Mouse (Mus musculus) hindbrain, embryonic 14.5 days (tissue): Measurements from ENCODE around the gene Hist1h4m. TPM values are rescaled to one million over a fixed set of nuclear protein-coding genes. Genes with fewer than 3 reads are reported as not detected.
"Not testable (repeated sequence)": the region's sequence is repeated elsewhere in the genome, so short reads cannot be mapped to it uniquely, and the experiment has no call there.

Source experiments
- ATAC-seq: fragments of 200-750 bp; cut with Nextera tagmentation; 2 replicates; pipeline ENCODE4 v1.8.0; 2017; ENCODE audit warnings: moderate number of reproducible peaks, mild to moderate bottlenecking, moderate TSS enrichment, moderate library complexity; ENCODE audit not compliant: low FRiP score
- DNase-seq: peaks from one replicate; pipeline ENCODE4 v3.0.0-alpha.2; 2015; ENCODE audit warnings: low spot score
- H3K27ac ChIP-seq: fragments of 300-500 bp; sonication (generic); 2 replicates; pipeline ENCODE4 v1.5.1; 2014; ENCODE audit warnings: mild to moderate bottlenecking, moderate library complexity
- H3K27me3 ChIP-seq: fragments of 300-500 bp; sonication (generic); 2 replicates; pipeline ENCODE4 v1.6.1; 2014; ENCODE audit warnings: mild to moderate bottlenecking, low read length, mixed read lengths; ENCODE audit not compliant: control insufficient read depth, insufficient read depth
- H3K36me3 ChIP-seq: fragments of 300-500 bp; sonication (generic); replicated peaks from 2 replicates; pipeline ENCODE4 v1.6.1; 2014; ENCODE audit not compliant: control insufficient read depth, insufficient read depth
- H3K4me1 ChIP-seq: fragments of 300-500 bp; sonication (generic); replicated peaks from 2 replicates; pipeline ENCODE4 v1.6.1; 2014; ENCODE audit warnings: antibody characterized with exemption, low read length, mixed read lengths; ENCODE audit not compliant: control insufficient read depth, insufficient read depth
- H3K4me2 ChIP-seq: fragments of 300-500 bp; sonication (generic); replicated peaks from 2 replicates; pipeline ENCODE4 v1.6.1; 2014; ENCODE audit warnings: mild to moderate bottlenecking, moderate library complexity
- H3K4me3 ChIP-seq: fragments of 300-500 bp; sonication (generic); replicated peaks from 2 replicates; pipeline ENCODE4 v1.5.1; 2014; ENCODE audit warnings: mild to moderate bottlenecking, low read length
- H3K9ac ChIP-seq: fragments of 300-500 bp; sonication (generic); 2 replicates; pipeline ENCODE4 v1.6.1; 2014
- H3K9me3 ChIP-seq: fragments of 300-500 bp; sonication (generic); 2 replicates; pipeline ENCODE4 v1.6.1; 2016; ENCODE audit warnings: low read length; ENCODE audit not compliant: control insufficient read depth
- WGBS: fragments of 180-500 bp; shearing (Covaris S2); extraction: QIAGEN DNeasy Blood & Tissue Kit; methylation state at CpG from one replicate; pipeline ENCODE4 v1.1.7; 2014; 5-methylcytosine and 5-hydroxymethylcytosine counted together
- polyA plus RNA-seq: library from polyadenylated mRNA; unstranded; fragments of >200 nt; fragmentation: Nextera tagmentation; extraction: Ambion mirVana; gene quantifications from 2 replicates; pipeline ENCODE4 v1.2.1, GENCODE M21; 2014

Hist1h4m gene
- polyA plus RNA-seq, 1 experiment from 2014 or later: not detected

DNA sequence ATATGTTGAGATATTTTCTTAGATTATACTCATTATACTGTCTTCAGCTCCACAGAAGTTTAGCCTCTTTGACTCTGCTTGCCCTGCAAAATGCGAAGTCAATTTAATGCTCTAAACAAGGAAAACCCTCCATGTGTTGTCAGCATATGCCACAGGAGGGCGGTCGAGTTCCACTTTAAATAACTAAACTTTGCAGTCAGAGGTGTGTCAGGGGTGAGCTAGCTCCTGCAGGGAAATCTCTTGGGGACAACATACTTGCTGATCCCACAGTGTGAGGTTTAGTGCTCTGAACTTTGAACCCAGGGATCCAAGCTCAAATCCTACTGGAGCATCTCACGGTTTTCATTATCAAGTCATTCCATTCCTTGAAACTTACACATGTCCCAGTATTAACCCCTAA, 29.0 kb downstream of the Hist1h4m start:
- not testable (repeated sequence) for H3K9me3 ChIP-seq, DNase-seq, H3K9ac ChIP-seq, H3K36me3 ChIP-seq, H3K27me3 ChIP-seq, H3K4me1 ChIP-seq, H3K4me3 ChIP-seq, H3K27ac ChIP-seq, H3K4me2 ChIP-seq
- ATAC-seq: peak; percentile 60; the same call in 1 of the 2 replicates
- no CpG with 5 or more reads among the region's 4 CpGs for WGBS

- not testable (repeated sequence) for DNase-seq, H3K27ac ChIP-seq, H3K36me3 ChIP-seq, ATAC-seq, H3K27me3 ChIP-seq, H3K9ac ChIP-seq, H3K4me3 ChIP-seq, H3K4me1 ChIP-seq, H3K9me3 ChIP-seq, H3K4me2 ChIP-seq
Observed at GRCm38 (mm10) chr13:21846356-21846755, 34.8 kb downstream of the Hist1h4m start.

GRCm38 (mm10) chr13:21847883-21848282, 36.3 kb downstream of the Hist1h4m start:
- H3K27ac ChIP-seq: no peak overlapping the region
- no peak overlapping the region for H3K4me2 ChIP-seq
- H3K4me3 ChIP-seq: no peak overlapping the region
- no peaks in the 10 kb centered on the region for H3K27me3 ChIP-seq
- H3K9ac ChIP-seq: no peak overlapping the region
- DNase-seq (no peak), ATAC-seq (no peak)
- WGBS: 16% methylated on average over 8 of the region's 8 CpGs
- H3K9me3 ChIP-seq: no peaks in the 10 kb centered on the region
- no peaks in the 10 kb centered on the region for H3K4me1 ChIP-seq
- H3K36me3 ChIP-seq: no peaks in the 10 kb centered on the region

- DNase-seq, H3K9ac ChIP-seq, H3K4me3 ChIP-seq, H3K27me3 ChIP-seq, H3K27ac ChIP-seq, H3K36me3 ChIP-seq, ATAC-seq, H3K4me2 ChIP-seq, H3K4me1 ChIP-seq, H3K9me3 ChIP-seq: not testable (repeated sequence)
- WGBS: 24% methylated on average over 1 of the region's 1 CpGs
Observed at GRCm38 (mm10) chr13:21850696-21851095, 39.1 kb downstream of the Hist1h4m start.

- Histone ChIP-seq H3K4me1 (no peaks in the 10 kb centered on the region), H3K27me3 (no peaks in the 10 kb centered on the region), H3K27ac (no peak overlapping the region), H3K36me3 (no peaks in the 10 kb centered on the region), H3K4me2 (no peak overlapping the region), H3K9me3 (no peaks in the 10 kb centered on the region), H3K4me3 (no peak overlapping the region), H3K9ac (no peak overlapping the region)
- no peak for DNase-seq
- 72% methylated on average over 3 of the region's 3 CpGs for WGBS
- no peak for ATAC-seq
Observed at GRCm38 (mm10) chr13:21852215-21852945, 40.8 kb downstream of the Hist1h4m start.

- no peaks in the 10 kb centered on the region for H3K36me3 ChIP-seq
- H3K4me1 ChIP-seq: no peaks in the 10 kb centered on the region
- no peak overlapping the region for H3K27ac ChIP-seq
- H3K4me2 ChIP-seq: peak overlapping the region; percentile 46
- H3K4me3 ChIP-seq: peak overlapping the region; percentile 37
- no peaks in the 10 kb centered on the region for H3K9me3 ChIP-seq
- no peaks in the 10 kb centered on the region for H3K27me3 ChIP-seq
- ATAC-seq: peak; percentile 79
- no peak overlapping the region for H3K9ac ChIP-seq
- WGBS: 2% methylated on average over 11 of the region's 11 CpGs
- DNase-seq: peak; percentile 80
Observed at GRCm38 (mm10) chr13:21855146-21855545, 43.6 kb downstream of the Hist1h4m start.

DNA sequence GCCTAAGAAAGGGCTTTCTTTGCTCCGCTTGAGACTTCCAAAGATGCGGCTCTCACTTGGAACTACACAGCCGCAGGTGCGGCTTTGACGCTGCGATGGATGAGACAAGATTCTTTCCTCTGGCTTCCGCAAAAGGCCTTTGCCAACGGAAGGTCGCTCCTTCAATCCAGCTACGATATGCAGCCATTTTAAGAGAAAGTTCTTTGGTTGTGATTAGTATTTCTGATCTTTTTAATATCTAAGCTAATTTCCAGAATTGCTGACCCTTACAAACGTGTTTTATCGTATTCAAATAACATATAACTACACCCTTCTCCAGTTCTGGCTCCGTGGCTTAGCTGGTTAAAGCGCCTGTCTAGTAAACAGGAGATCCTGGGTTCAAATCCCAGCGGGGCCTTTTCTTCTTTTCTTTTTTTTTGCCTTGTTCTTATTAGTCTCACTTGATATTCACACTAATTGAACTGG, 44.2 kb downstream of the Hist1h4m start:
- Histone ChIP-seq H3K9me3 (no peaks in the 10 kb centered on the region), H3K4me3 (peak overlapping the region; percentile 37), H3K27me3 (no peaks in the 10 kb centered on the region), H3K36me3 (no peaks in the 10 kb centered on the region), H3K4me2 (peak overlapping the region; percentile 46), H3K9ac (peak overlapping the region; percentile 35; the same call in 1 of the 2 replicates), H3K27ac (no peak overlapping the region), H3K4me1 (no peaks in the 10 kb centered on the region)
- 1% methylated on average over 15 of the region's 15 CpGs for WGBS
- DNase-seq (peak; percentile 85), ATAC-seq (no peak)

DNA sequence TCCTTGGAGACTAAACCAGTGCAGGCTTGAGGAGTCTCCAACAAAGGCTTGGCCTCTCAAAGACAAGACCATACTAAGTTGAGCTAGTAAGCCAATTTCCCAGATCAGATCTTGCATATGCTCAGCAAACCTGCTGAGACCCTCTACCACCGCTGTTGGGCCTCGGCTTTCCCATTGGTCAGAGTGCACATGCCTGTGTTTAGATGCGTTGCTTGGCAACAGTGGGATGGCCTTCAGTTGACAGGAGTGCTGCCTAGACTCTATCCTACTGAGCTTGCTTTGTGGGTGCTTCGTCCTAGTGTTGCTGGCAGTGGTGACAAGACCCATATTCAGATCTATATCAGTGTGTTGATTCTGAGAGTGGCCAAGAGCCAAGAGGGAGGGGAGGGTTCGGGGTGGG, 50.1 kb downstream of the Hist1h4m start:
- Histone ChIP-seq H3K9me3 (peaks cover 6% of the 10 kb centered on the region; the same call in 1 of the 2 replicates), H3K9ac (no peak overlapping the region), H3K27ac (no peak overlapping the region), H3K36me3 (no peaks in the 10 kb centered on the region), H3K4me3 (no peak overlapping the region), H3K4me2 (no peak overlapping the region), H3K4me1 (no peaks in the 10 kb centered on the region), H3K27me3 (no peaks in the 10 kb centered on the region)
- DNase-seq: no peak
- ATAC-seq: no peak
- WGBS: 12% methylated on average over 5 of the region's 5 CpGs
